Mouse (Mus musculus) heart, postnatal 36 days (tissue): ENCODE measurements at regions not wholly inside any gene's neighbourhood (a gene's known extent, or its start where the extent isn't known, plus 50 kb on each side); places are given as distances from the start of the nearest gene placed in this dataset.
A peak's percentile ranks its signal among the peaks of the same experiment; 100 is the strongest.

Source experiments
- DNase-seq, 2 experiments: peaks; one replicate each; pipeline ENCODE4 v3.0.0; 2021 to 2022
- intact Hi-C: fragments of 180-260 bp; cut with DNase I; formaldehyde crosslinking; loops from one replicate; pipeline ENCODE4 v1.15.1; 2025

GRCm38 (mm10) chr3:63638572-63638971 lies 154.9 kb upstream of the Gm34302 start:
- intact Hi-C loops: no loop called here
- no peak for DNase-seq

GRCm38 (mm10) chr3:63637913-63638312 lies 154.2 kb upstream of the Gm34302 start:
- no peak for DNase-seq
- intact Hi-C loops: no loop called here

GRCm38 (mm10) chr3:63627724-63628123 lies 144.0 kb upstream of the Gm34302 start:
- intact Hi-C loops: no loop called here

GRCm38 (mm10) chr3:63616127-63616526 lies 132.4 kb upstream of the Gm34302 start:
- intact Hi-C loops: no loop called here
- no peak for DNase-seq

More at GRCm38 (mm10) chr3:63627724-63628123, 144.0 kb upstream of the Gm34302 start:
- DNase-seq: no peak

GRCm38 (mm10) chr3:63613652-63614051 lies 130.0 kb upstream of the Gm34302 start:
- intact Hi-C loops: no loop called here
- no peak for DNase-seq

GRCm38 (mm10) chr3:63612767-63613363 lies 129.2 kb upstream of the Gm34302 start:
- no peak for DNase-seq
- intact Hi-C loops: no loop called here

- DNase-seq: no peak
- intact Hi-C loops: no loop called here
These were observed 126.6 kb upstream of the Gm34302 start for GRCm38 (mm10) chr3:63610113-63610919.

- intact Hi-C loops: no loop called here
- no peak for DNase-seq
These were observed 125.9 kb upstream of the Gm34302 start for GRCm38 (mm10) chr3:63609454-63610112.

- no peak for DNase-seq
- intact Hi-C loops: no loop called here
These were observed 99.3 kb upstream of the Gm34302 start for GRCm38 (mm10) chr3:63582717-63583696.

GRCm38 (mm10) chr3:63582180-63582579 lies 98.5 kb upstream of the Gm34302 start:
- intact Hi-C loops: no loop called here
- DNase-seq: no peak

GRCm38 (mm10) chr3:63570607-63571353 lies 87.1 kb upstream of the Gm34302 start:
- intact Hi-C loops: loop anchor here (1.0 kb wide), 1 partner anchor 298 kb away; no protein-coding TSS in a partner anchor
- DNase-seq: peak; percentile 52 to 60

- DNase-seq: no peak
- intact Hi-C loops: loop anchor here (1.0 kb wide), 1 partner anchor 298 kb away; no protein-coding TSS in a partner anchor
These were observed 86.4 kb upstream of the Gm34302 start for GRCm38 (mm10) chr3:63570082-63570481.

GRCm38 (mm10) chr3:63569004-63569596 lies 85.4 kb upstream of the Gm34302 start:
- no peak for DNase-seq
- intact Hi-C loops: no loop called here

GRCm38 (mm10) chr3:63567726-63568125 lies 84.0 kb upstream of the Gm34302 start:
- intact Hi-C loops: no loop called here
- no peak for DNase-seq

GRCm38 (mm10) chr3:63563057-63563456 lies 79.4 kb upstream of the Gm34302 start:
- intact Hi-C loops: no loop called here
- no peak for DNase-seq

GRCm38 (mm10) chr3:63562532-63562931 lies 78.9 kb upstream of the Gm34302 start:
- intact Hi-C loops: no loop called here

GRCm38 (mm10) chr3:63560745-63561151 lies 77.1 kb upstream of the Gm34302 start:
- intact Hi-C loops: no loop called here
- DNase-seq: no peak

More at GRCm38 (mm10) chr3:63562532-63562931, 78.9 kb upstream of the Gm34302 start:
- DNase-seq: no peak

- intact Hi-C loops: no loop called here
- DNase-seq: no peak
These were observed 73.1 kb upstream of the Gm34302 start for GRCm38 (mm10) chr3:63556741-63557140.

GRCm38 (mm10) chr3:63554872-63555271 lies 71.2 kb upstream of the Gm34302 start:
- DNase-seq: peak in 1 of 2 experiments; percentile 4
- intact Hi-C loops: loop anchor here (2.0 to 5.0 kb wide), 2 partner anchors 314 to 372 kb away; partner anchors contain the start of gene E130311K13Rik
